Mouse (Mus musculus) frontal cortex, adult 2 months (tissue): Measurements from ENCODE around the gene Lrguk. TPM values are rescaled to one million over a fixed set of nuclear protein-coding genes. Genes with fewer than 3 reads are reported as not detected.

Experiments used
- DNase-seq, 2 experiments: peaks; one replicate each; pipeline ENCODE4 v3.0.0; 2022; ENCODE audit warnings: low spot score in 1 of 2; ENCODE audit errors: extremely low spot score in 1 of 2
- polyA plus RNA-seq: library from polyadenylated mRNA; depleted of rRNA; stranded (reverse); fragments of >200 nt; gene quantifications from 2 replicates; pipeline ENCODE4 v1.2.3, GENCODE M21; 2012; rRNA removed

Lrguk gene
- polyA plus RNA-seq, result 1.2 TPM in 2 replicates

DNA sequence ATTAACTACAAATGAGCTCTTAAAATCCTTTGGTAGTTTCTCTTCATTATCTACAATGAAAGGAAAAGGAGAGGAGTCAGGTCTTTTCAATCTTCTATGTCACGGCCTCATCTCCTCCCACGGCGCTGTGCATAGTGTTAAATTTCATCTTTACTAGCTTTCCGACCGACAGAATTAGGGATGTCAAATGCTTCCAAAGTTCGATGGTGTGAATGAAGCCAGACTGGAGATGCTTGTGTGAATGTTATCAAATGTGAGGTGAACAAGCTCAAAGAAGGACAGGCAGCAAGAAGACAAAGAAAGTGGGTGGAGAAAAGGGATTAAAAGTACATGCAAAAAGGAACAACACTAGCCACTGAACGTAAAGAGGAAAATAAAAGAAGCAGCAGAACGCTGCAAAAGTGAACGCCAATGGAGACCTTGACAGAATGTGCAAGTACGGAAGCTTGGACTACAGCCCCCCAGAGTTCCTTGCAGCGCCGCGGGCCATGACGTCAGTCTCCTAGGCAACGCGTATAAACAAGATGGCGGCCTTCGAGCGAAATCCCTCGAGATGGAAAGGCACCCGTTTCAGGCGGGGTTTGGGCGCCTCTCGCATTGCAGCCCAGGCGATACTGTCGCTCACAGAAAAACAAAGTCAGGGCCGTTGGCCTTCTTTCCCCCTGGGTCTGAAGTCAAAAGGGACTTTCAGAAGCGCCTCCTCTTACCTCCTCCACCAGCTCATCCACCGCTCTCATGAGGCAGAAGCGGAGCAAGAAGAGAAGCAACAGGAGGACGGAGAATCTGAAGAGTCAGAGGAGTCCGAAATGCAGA is at the start of gene Lrguk:
Lrguk (plus strand) TSS at position 516 of the 813 bp plus-strand sequence.
- peak; percentile 75 to 93 for DNase-seq

DNA sequence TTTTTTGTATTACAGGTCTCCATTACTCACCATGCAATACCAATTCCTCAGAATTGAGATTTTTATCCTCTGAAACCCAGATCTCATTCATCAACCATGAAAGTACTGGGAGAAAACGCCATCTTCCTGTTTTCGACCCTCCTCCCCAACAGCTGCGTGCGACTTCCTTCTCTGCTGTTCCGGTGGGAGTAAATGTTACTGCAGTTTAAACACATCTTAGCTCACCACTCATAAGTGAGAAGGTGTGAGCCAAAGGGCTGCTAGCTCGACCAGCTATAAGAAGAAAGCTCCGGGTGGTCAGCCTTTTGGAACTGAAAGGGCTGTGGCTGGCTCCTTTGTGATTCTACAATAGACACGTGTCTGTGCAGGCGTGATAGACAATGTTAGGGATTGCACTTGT is 46.5 kb upstream of the Lrguk start:
- DNase-seq, result no peak

DNA sequence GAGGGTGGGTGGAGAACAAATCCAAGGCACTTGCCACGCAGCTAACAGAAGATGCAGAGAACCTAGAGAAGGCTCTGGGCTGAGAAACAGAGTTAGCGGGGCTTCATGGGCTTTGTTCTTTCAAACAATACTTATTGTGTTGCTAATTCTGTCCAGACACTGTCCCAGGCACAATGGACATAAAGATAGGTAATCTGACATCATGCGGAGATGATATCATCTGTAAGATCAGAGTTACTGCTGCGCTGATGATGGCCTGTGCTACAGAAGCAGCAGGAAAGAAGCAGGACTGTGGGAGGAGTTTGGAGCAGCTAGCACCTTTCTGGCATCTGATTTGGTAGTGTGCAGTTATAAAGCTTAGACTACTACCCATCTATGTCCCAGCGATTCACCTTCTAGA is 42.1 kb upstream of the Lrguk start:
- no peak for DNase-seq

DNA sequence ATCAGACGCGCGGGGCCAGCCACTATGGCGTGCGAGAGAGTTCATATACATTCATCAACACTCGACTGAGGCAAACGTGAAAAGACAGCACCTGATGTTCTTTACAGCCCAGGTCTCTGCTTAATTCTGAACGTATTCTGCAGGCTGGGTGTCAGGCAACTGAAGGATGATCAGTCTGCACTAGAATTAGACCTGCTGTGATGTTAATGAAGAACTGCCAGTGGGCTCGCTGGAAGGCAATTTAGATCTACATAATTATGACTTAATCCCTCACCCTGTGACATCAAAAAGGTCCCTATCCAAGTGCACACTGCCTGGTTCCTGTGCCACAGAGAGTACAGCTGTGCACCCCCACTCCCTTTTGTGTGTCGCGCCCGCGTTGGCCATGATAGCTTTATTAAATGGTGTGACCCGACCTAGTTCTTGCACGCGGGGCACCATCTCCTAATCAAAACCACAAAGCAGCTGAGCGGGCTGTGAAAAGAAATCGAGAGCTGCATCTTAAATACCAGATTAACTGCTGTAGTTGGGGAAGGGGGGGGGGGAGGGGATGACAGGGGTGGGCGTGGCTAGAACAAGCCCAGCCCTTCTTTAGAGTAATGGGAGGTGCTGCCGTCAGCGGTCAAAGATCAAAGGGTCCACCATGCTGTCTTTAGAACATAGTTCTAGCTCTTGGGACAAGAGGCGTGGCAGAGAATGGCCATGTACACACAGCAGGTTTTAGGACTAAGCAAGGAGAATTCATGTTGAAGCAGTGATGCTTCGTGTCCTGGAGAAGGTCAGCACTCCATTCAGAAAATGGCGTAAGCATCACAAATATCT is 36.8 kb upstream of the Lrguk start:
- no peak for DNase-seq

DNA sequence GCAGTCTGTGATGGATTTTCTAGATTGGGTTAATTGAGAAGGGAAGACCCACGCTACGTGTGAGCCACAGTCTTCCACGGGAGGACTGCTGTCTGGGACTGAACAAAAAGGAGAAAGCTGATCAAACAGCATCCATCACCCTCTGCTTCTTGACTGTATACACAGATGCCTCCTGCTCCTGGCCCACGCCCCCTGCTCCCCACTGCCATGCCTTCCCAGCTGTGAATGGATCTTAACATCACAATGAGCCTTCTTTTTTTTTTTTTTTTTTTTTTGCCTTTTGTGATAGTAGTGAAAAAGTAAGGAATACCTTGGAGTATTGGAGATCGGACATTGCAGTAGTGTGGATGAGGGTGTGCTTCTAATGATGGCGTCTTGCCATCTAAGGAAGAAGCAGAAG is 35.4 kb upstream of the Lrguk start:
- DNase-seq, result no peak

DNA sequence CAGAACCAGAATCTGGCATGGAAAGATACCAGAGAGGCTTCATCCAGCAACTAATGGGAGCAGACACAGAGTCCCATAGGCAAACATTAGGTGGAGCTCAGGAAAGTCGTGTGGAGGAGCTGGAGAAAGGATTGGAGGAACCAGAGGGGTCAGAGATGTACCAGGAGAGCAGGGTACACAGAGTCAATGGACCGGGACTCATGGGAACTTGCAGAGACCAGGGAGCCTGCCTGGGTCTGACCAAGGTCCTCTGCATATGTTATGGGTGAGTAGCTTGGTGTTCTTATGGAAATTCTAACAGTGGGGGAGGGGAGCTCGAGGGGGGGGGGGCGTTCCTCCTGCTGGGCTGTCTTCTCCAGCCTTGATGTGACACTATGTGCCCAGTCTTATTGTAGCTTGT is 30.7 kb upstream of the Lrguk start:
- DNase-seq, result no peak

DNA sequence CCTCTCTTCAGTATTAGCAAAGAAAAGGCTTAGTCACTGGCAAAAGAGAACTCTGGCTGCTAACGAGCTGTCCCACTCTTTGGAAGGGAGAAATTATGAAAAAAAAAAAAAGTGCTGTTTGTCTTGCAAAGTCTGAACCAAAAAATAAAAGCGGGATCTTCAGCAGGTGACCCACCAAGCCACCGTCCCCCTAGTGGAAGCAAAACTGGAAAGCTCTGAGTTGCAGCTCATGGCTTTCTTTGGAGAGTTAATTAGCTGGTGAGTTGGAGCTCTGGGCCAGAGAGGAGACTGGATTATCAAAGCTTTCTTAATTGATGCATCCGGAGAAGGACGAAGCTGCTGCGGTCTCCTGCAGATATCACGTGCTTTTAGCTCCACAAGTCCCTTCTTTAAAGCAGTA is 29.7 kb upstream of the Lrguk start:
- DNase-seq, result no peak

DNA sequence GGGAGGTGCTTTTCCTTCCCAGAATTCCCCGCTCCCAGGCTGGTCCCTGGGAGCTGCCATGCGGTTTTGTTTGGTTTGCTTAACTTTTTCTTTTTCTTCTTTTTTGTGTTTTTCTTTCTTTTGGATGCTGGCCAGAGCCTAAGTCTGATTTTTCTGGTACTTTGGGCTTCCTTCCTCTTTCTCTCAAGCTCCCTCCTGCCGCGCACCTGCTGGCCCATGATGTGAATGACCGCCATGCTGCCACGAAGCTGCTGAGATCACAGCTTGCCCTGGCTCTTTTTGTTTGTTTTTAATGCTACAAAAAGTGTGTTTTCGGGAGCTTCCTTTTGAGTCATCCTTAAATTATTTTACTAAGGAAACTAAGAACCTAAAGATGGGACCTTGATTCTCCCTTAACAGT is 28.6 kb upstream of the Lrguk start:
- no peak for DNase-seq

DNA sequence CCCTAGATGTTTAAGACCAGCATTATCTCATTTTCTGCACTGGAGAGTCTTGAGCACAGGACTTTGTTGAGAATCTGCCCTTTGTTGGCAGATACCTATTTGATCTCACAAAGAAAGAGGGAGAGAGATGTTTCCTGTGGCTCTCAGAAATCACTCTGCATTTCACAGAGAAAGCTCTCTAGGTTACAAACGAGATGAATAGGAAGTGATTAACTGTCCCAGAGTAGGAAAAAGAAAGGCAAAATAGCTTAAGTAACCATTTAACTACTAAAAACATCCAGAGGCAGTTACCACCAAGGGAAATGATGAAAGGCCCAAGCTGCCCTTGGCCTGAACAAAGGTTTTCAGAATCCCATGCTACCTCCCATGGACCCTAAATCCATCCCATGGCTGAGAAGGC is 26.2 kb upstream of the Lrguk start:
- no peak for DNase-seq

DNA sequence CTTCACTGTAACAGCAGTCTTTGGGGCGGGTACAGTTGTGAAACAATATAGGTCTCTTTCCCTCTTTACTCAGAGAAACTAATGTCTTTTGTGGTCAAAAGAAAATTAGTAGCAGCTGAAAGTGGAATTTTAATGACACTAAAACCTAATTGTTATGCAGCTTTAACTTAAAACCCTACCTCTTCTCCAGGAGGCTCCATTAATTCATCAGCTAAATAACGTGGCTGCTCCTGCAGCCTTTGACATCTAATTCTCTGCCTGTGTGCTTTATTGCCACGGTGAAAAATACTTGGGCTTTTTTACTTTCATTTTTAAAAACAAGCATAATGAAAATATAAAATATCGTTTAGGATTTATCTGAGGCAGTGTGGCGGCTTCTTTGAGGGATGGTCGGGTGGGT is 15.8 kb upstream of the Lrguk start:
- no peak for DNase-seq

DNA sequence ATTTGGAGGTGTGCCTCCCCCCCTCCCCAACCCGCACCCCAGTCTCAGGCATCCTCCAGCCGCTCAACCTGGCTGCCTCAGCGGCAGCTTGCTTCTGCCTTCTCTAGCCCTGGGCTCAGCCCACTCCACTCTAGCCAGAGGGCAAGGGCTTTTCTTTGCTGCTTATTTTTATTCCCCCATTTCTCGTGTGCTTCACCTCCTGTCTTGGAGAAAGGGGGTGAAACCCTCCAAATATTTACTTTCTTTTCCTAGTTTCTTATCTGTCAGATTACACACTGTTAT is 439 bp downstream of the Lrguk start:
- DNase-seq, result no peak

DNA sequence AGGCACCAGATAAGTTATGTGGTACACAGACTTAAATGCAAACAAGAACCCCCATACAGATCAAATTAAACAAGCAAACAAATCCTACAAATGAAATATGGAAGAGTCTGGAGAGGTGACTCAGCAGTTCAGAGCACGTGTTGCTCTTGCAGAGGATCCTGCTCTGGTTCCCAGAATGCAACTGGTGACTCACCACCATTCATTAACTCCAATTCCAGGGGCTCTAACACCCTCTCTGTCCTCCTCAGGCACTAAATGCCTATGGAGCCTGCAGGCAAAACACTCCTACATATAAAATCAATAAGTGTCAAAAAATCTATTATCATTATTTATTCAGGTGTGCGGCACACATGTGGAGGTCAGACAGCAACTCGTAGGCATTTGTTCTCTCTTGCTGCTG is 4.8 kb downstream of the Lrguk start:
- no peak for DNase-seq

DNA sequence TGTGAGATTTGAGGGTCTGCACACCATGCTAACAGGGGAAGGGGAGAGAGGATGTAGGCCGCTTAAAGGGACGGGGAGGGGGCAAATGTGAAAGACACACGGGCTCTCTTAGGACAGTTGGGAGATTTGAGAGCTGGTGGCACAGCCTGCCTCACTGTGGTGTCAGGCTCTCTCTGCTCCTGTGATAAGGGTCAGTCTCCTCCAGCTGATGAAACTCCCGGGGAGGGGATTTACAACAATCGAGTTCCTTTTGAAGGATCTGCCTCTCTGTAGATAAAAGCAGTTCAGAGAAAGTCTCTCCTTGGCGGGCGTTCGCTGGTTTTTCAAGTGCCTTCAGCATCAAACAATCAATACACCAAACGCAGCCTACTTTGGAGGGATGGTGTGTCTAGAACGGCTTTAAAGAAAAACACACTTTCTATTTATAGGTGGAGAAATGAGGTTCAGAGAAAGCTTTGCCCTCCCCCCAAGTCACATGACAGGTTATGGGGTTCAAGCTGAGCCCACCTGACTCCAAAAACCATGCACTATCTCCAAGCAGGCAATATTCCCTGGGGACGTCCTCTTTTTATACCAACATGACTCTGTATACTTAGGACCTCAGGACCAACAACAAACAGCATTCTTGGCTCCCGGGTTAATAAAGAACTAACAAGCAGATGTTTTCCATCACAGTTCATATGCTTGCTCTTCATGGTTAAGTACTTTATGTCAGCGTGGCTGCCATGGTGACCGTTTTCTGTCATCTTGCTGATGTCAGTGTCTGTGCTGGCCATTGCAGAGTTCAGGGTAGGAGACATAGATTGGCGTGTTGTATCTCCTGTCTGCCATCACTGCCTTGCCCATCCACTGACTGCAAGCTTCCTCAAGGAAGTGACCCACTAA is 5.6 kb downstream of the Lrguk start:
- DNase-seq, result no peak

DNA sequence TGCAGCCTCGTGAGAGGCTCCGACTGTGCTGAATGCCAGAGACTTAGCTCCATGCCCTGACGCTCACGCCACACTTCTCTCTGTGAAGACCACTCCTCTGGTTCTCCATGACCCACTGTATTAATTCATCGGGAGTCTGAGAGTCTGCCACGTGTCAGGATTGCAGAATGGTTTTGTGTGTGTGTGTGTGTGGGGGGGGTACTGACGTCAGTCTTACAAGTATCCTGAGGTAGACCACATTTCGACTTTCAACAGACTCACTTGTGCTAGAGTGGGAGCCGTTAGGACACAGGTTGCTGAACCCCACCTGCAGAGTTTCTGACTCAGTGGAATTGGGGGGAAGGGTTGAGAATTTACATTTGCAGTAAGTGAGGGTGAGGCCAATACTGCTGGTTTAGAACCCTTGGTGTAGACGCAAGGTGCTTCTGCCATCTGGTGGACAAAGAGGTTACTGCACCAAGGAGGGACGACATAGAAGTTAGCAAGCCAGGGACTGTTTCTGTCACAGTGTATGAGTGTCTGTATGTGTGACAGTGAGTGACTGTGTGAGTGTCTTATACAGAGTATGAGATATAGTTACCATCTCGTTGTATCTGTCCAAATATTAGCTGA is 11.5 kb downstream of the Lrguk start:
- DNase-seq, result peak; percentile 76 to 96

DNA sequence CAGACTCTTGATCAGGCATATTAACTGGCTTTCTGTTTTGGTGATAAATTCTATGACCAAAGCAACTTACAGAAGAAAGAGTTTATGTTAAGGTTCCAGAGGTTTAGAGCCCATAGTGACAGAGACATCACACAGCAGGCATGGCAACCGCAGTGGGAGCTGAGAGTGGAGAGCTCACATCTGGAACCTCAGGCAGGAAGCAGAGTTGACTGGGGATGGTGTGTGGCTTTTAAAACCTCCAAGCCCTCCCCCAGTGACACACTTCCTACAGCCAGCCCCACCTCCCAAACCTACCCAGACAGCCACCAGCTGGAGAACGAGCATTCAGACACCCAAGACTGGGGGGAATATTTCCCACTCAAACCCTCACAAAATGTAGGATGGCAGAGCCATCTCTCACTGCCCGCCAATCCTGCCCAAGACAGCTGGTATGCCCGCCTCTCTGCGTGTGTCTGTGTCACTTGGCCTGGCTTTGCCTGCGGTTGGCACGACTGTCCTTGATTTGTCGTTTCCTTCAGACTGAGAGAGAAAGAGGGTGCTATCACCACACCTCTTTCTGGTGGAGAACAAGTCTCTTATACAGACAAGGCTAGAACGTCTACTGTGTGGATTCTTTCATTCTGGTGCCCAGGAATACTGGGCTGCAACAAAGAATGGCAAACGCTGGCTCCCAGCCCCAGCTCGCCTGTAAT is 12.5 kb downstream of the Lrguk start:
- DNase-seq, result no peak

DNA sequence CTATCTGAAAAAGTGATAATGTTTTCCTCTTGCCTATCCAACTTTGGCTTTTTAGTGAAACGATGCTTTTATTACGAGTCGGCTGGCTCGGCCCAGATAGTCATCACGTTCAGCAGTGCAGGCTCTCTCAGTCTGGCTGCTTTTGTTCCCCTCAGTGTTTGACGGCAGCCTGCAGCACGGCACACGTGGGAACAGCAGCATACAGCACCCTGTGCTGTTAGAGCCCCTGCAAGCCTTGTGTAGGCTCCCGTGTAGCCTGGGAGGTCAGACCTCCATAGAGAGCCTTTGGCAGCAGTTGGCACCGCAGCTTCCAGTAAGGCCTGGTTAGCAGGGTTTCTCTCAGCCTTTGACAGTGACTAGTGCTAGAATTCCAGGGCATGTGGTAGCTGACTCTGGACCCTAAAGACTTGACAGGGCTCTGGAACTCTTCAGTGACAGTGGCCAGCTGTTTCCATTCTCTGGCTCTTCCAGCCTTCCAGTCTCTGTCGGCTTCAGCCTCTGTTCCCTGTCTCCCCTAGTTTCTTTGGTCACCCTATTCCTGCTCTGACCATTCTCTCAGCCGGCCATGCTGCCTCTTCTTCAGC is 15.1 kb downstream of the Lrguk start:
- DNase-seq, result no peak

DNA sequence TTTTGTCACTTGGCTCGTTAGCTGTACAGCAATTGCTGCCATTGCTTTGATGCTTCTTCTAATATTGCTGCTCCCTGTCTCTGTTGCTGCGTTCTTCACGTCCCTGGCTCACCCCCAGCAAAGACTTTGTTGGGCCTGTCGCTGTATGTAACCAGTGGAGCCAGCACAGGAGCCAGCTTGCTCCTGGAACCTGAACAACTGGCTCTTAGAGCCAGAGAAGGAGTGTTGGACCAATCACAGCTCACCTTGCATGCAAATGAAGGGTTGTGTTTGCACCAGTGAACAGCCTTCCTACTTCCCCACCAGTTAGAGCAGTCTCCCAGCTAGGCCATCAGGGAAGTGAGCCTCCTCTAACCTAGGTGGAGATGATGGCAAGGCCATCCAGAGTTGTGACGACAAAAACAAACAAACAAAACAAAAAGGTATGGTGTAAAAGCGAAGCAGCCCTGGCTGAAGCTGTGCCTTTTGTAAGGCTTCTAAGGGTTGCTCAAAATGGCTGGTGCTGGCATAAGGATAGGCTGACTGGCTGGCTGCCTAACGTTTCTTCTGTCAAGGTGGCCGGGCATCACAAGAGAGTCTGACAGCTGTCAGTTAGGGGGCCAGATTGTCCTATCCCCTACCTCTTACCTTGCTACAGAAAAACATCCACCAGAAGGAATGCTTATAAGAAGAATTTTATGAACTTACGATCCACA is 15.7 kb downstream of the Lrguk start:
- no peak for DNase-seq

DNA sequence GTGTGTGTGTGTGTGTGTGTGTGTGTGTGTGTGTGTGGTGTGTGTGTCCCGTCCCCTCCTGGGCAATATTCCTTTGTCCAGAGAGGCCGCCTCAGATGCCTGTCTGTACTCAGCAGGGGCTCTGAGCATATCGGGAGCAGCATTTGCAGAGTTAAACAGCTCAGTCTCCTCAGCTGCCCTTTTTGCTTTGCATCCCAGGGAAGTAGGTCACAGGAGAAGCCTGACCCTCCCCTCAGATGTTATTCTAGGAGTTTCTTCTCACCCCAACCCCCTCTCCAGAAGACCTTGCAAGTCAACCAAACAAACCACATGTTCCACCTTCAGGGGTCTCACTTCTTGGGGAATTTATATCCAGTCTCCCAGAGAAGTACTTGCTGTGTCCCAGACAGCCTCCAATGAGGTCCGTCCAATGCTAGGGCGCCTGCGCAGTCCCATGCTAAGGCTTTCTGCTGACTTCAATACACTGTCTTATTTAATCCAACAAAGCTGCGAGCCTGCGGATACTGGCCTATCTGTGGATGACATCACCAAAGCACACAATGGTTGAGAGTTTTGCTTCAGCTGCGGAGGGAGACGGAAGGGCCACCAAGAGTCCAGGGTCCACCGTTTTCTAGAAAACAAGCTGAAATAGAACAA is 17.4 kb downstream of the Lrguk start:
- no peak for DNase-seq

DNA sequence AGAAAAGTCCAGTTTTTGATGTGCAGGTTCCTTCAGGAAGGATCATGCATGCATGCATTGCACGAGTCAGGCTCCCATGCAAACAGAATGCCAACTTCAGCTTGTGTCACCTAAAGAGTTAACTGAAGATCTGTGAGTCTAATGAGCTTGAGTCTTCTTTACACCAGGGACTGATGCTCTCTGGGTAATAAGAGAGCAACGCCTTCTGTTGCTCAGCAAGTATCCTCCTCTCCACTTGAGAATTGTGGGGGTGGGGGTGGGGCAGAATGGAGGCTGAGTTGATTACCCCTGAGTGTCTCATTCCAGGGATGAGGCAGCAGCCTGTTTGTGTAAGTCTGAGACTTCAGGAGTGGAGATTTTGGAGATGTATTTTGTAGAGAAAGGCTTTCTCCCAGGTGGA is 20.2 kb downstream of the Lrguk start:
- DNase-seq, result no peak
